Mouse (Mus musculus) embryo, embryonic 10 days (tissue): ENCODE measurements around the gene Dus2.

Experiments used
- DNase-seq: peaks from one replicate; pipeline ENCODE4 v3.0.0-alpha.2; 2015; ENCODE audit warnings: low spot score

Dus2 gene

GRCm38 (mm10) chr8:106076612-106077011 is 85.5 kb downstream of the Dus2 start:
- DNase-seq: peak; percentile 40

DNA sequence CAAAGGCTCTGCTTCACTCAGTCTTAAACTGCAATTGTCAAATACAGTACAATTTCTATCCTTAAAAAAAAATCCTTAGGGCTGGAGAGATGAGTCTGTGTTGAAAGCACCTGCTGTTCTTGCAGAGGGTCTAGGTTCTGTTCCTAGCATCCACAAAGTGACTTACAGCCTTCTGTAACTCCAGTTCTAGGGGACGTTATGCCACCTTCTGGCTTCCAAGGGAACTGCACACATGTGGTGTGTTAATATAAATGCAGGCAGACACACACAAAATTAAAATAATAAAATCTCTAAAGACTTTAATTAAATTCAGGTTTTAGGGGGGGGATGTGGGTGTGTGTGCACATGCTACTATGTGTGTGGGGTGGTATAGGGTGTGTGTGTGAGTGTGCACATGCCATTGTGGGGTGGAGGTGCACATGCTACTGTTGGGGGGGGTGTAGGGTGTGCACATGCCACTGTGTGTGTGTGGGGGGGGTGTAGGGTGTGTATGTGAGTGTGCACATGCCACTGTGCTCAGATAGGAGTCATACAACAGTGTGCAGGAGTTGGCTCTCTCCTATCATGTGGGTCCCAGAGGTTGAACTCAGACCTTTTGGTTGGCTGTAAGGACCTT is 86.4 kb downstream of the Dus2 start:
- DNase-seq: no peak

- no peak for DNase-seq
These were observed 111.2 kb downstream of the Dus2 start for GRCm38 (mm10) chr8:106102321-106102720.
